Mouse (Mus musculus) neural tube, embryonic 12.5 days (tissue): Measurements from ENCODE around the gene Ccdc62. TPM values are rescaled to one million over a fixed set of nuclear protein-coding genes. Genes with fewer than 3 reads are reported as not detected.

ENCODE experiments used
- ATAC-seq: fragments of 200-750 bp; cut with Nextera tagmentation; 2 replicates; pipeline ENCODE4 v1.8.0; 2017; ENCODE audit warnings: low read depth, mild to moderate bottlenecking, moderate TSS enrichment, moderate library complexity; ENCODE audit not compliant: low FRiP score
- H3K27ac ChIP-seq: fragments of 300-500 bp; sonication (generic); 2 replicates; pipeline ENCODE4 v1.5.1; 2016
- H3K27me3 ChIP-seq: fragments of 300-500 bp; sonication (generic); replicated peaks from 2 replicates; pipeline ENCODE4 v1.6.1; 2016; ENCODE audit warnings: mild to moderate bottlenecking
- H3K36me3 ChIP-seq: fragments of 300-500 bp; sonication (generic); 2 replicates; pipeline ENCODE4 v1.6.1; 2016; ENCODE audit warnings: mild to moderate bottlenecking
- H3K4me1 ChIP-seq: fragments of 300-500 bp; sonication (generic); 2 replicates; pipeline ENCODE4 v1.6.1; 2016
- H3K4me2 ChIP-seq: fragments of 300-500 bp; sonication (generic); replicated peaks from 2 replicates; pipeline ENCODE4 v1.6.1; 2016; ENCODE audit warnings: mild to moderate bottlenecking
- H3K4me3 ChIP-seq: fragments of 300-500 bp; sonication (generic); 2 replicates; pipeline ENCODE4 v1.5.1; 2016
- H3K9ac ChIP-seq: fragments of 300-500 bp; sonication (generic); 2 replicates; pipeline ENCODE4 v1.6.1; 2016; ENCODE audit warnings: mild to moderate bottlenecking
- H3K9me3 ChIP-seq: fragments of 300-500 bp; sonication (generic); 2 replicates; pipeline ENCODE4 v1.6.1; 2016; ENCODE audit warnings: mild to moderate bottlenecking
- WGBS: fragments of 180-500 bp; shearing (Covaris S2); methylation state at CpG from one replicate; pipeline ENCODE4 v1.1.7; 2016; 5-methylcytosine and 5-hydroxymethylcytosine counted together
- polyA plus RNA-seq: library from polyadenylated mRNA; unstranded; fragments of >200 nt; fragmentation: Nextera tagmentation; extraction: Ambion mirVana; gene quantifications from 2 replicates; pipeline ENCODE4 v1.2.1, GENCODE M21; 2016

Gene Ccdc62
- polyA plus RNA-seq, 1 experiment from 2014 or later, result 7.9 TPM

- 2% methylated on average over 83 of the region's 106 CpGs for WGBS
- H3K27me3 ChIP-seq, result peaks cover 27% of the 10 kb centered on the region
Observed at GRCm38 (mm10) chr5:123973299-123974178, 43.1 kb downstream of the Ccdc62 start, which contains the start of gene Hip1r. TSS of gene Hip1r (plus strand) at chr5:123973628.

GRCm38 (mm10) chr5:123974179-123974485, 43.7 kb downstream of the Ccdc62 start:
- H3K36me3 ChIP-seq, result no peaks in the 10 kb centered on the region
- ATAC-seq, result no peak; the same call in 1 of the 2 replicates
- H3K9ac ChIP-seq, result peak overlapping the region; percentile 74
- no peak overlapping the region for H3K27ac ChIP-seq
- peaks cover 27% of the 10 kb centered on the region for H3K27me3 ChIP-seq
- WGBS, result 0% methylated on average over 14 of the region's 14 CpGs
- peak overlapping the region; percentile 82 for H3K4me3 ChIP-seq
- H3K4me1 ChIP-seq, result peaks cover 21% of the 10 kb centered on the region
- no peaks in the 10 kb centered on the region for H3K9me3 ChIP-seq
- H3K4me2 ChIP-seq, result peak overlapping the region; percentile 83

More at GRCm38 (mm10) chr5:123973299-123974178, 43.1 kb downstream of the Ccdc62 start, which contains the start of gene Hip1r:
- H3K4me1 ChIP-seq, result peaks cover 21% of the 10 kb centered on the region
- peak within 1 kb of the TSS; percentile 82 for H3K4me3 ChIP-seq
- H3K27ac ChIP-seq, result no peak within 1 kb of the TSS
- peak within 1 kb of the TSS; percentile 74 for H3K9ac ChIP-seq
- no peaks in the 10 kb centered on the region for H3K36me3 ChIP-seq
- peak within 1 kb of the TSS; percentile 83 for H3K4me2 ChIP-seq
- ATAC-seq, result peak; percentile 81
- no peaks in the 10 kb centered on the region for H3K9me3 ChIP-seq

- no peaks in the 10 kb centered on the region for H3K9me3 ChIP-seq
- peak overlapping the region; percentile 83 for H3K4me2 ChIP-seq
- WGBS, result 24% methylated on average over 11 of the region's 11 CpGs
- H3K9ac ChIP-seq, result no peak overlapping the region
- H3K27me3 ChIP-seq, result peaks cover 27% of the 10 kb centered on the region
- peak overlapping the region; percentile 82; the same call in 1 of the 2 replicates for H3K4me3 ChIP-seq
- H3K36me3 ChIP-seq, result no peaks in the 10 kb centered on the region
- peaks cover 21% of the 10 kb centered on the region for H3K4me1 ChIP-seq
- H3K27ac ChIP-seq, result no peak overlapping the region
- no peak for ATAC-seq
Observed at GRCm38 (mm10) chr5:123974616-123975111, 44.2 kb downstream of the Ccdc62 start.

GRCm38 (mm10) chr5:123975668-123976180, 45.2 kb downstream of the Ccdc62 start:
- Histone ChIP-seq H3K9me3 (no peaks in the 10 kb centered on the region), H3K9ac (no peak overlapping the region), H3K4me3 (no peak overlapping the region), H3K27me3 (peaks cover 27% of the 10 kb centered on the region), H3K36me3 (no peaks in the 10 kb centered on the region), H3K4me1 (peaks cover 21% of the 10 kb centered on the region), H3K27ac (no peak overlapping the region), H3K4me2 (no peak overlapping the region)
- no peak for ATAC-seq
- 72% methylated on average over 6 of the region's 6 CpGs for WGBS

GRCm38 (mm10) chr5:123977231-123977630, 46.8 kb downstream of the Ccdc62 start:
- H3K9me3 ChIP-seq, result no peaks in the 10 kb centered on the region
- H3K4me2 ChIP-seq, result no peak overlapping the region
- no peaks in the 10 kb centered on the region for H3K36me3 ChIP-seq
- WGBS, result 53% methylated on average over 3 of the region's 3 CpGs
- ATAC-seq, result no peak
- peaks cover 21% of the 10 kb centered on the region for H3K4me1 ChIP-seq
- H3K27me3 ChIP-seq, result peaks cover 27% of the 10 kb centered on the region
- no peak overlapping the region for H3K9ac ChIP-seq
- H3K4me3 ChIP-seq, result no peak overlapping the region
- no peak overlapping the region for H3K27ac ChIP-seq

- no peak overlapping the region for H3K27ac ChIP-seq
- 87% methylated on average over 5 of the region's 5 CpGs for WGBS
- peaks cover 21% of the 10 kb centered on the region for H3K4me1 ChIP-seq
- no peak overlapping the region for H3K9ac ChIP-seq
- no peaks in the 10 kb centered on the region for H3K9me3 ChIP-seq
- H3K36me3 ChIP-seq, result no peaks in the 10 kb centered on the region
- H3K4me2 ChIP-seq, result no peak overlapping the region
- no peak overlapping the region for H3K4me3 ChIP-seq
- ATAC-seq, result no peak
- peaks cover 31% of the 10 kb centered on the region for H3K27me3 ChIP-seq
Observed at GRCm38 (mm10) chr5:123978131-123978530, 47.7 kb downstream of the Ccdc62 start.

GRCm38 (mm10) chr5:123979221-123979979, 48.9 kb downstream of the Ccdc62 start:
- H3K36me3 ChIP-seq, result no peaks in the 10 kb centered on the region
- no peak overlapping the region for H3K4me2 ChIP-seq
- ATAC-seq, result no peak
- 71% methylated on average over 18 of the region's 18 CpGs for WGBS
- H3K4me3 ChIP-seq, result no peak overlapping the region
- peaks cover 12% of the 10 kb centered on the region for H3K4me1 ChIP-seq
- peaks cover 27% of the 10 kb centered on the region for H3K27me3 ChIP-seq
- no peak overlapping the region for H3K27ac ChIP-seq
- H3K9me3 ChIP-seq, result no peaks in the 10 kb centered on the region
- H3K9ac ChIP-seq, result no peak overlapping the region

GRCm38 (mm10) chr5:123979980-123980369, 49.5 kb downstream of the Ccdc62 start:
- no peak overlapping the region for H3K27ac ChIP-seq
- 65% methylated on average over 4 of the region's 4 CpGs for WGBS
- H3K36me3 ChIP-seq, result no peaks in the 10 kb centered on the region
- H3K4me2 ChIP-seq, result no peak overlapping the region
- H3K9me3 ChIP-seq, result no peaks in the 10 kb centered on the region
- H3K4me1 ChIP-seq, result peaks cover 8% of the 10 kb centered on the region
- no peak for ATAC-seq
- H3K9ac ChIP-seq, result no peak overlapping the region
- H3K27me3 ChIP-seq, result peaks cover 28% of the 10 kb centered on the region
- H3K4me3 ChIP-seq, result no peak overlapping the region

- Histone ChIP-seq H3K27ac (no peak overlapping the region), H3K4me3 (no peak overlapping the region), H3K9ac (no peak overlapping the region), H3K4me1 (peaks cover 8% of the 10 kb centered on the region), H3K4me2 (no peak overlapping the region), H3K27me3 (peaks cover 28% of the 10 kb centered on the region), H3K9me3 (no peaks in the 10 kb centered on the region), H3K36me3 (no peaks in the 10 kb centered on the region)
- 83% methylated on average over 9 of the region's 9 CpGs for WGBS
- ATAC-seq, result no peak
Observed at GRCm38 (mm10) chr5:123980521-123981249, 50.2 kb downstream of the Ccdc62 start.

GRCm38 (mm10) chr5:123981250-123981554, 50.7 kb downstream of the Ccdc62 start:
- H3K9ac ChIP-seq, result no peak overlapping the region
- no peak overlapping the region for H3K4me2 ChIP-seq
- H3K4me3 ChIP-seq, result no peak overlapping the region
- 75% methylated on average over 6 of the region's 6 CpGs for WGBS
- no peak for ATAC-seq
- peaks cover 5% of the 10 kb centered on the region for H3K4me1 ChIP-seq
- no peaks in the 10 kb centered on the region for H3K36me3 ChIP-seq
- H3K27me3 ChIP-seq, result peaks cover 28% of the 10 kb centered on the region
- H3K9me3 ChIP-seq, result no peaks in the 10 kb centered on the region
- no peak overlapping the region for H3K27ac ChIP-seq

- WGBS, result 81% methylated on average over 11 of the region's 11 CpGs
- Histone ChIP-seq H3K27ac (no peak overlapping the region), H3K36me3 (no peaks in the 10 kb centered on the region), H3K27me3 (peaks cover 39% of the 10 kb centered on the region), H3K4me1 (0 out of 2 replicates have a peak, but pooled peaks cover under 1% of the 10 kb centered on the region), H3K4me2 (no peak overlapping the region), H3K4me3 (no peak overlapping the region), H3K9me3 (no peaks in the 10 kb centered on the region), H3K9ac (no peak overlapping the region)
- ATAC-seq, result no peak
Observed at GRCm38 (mm10) chr5:123982838-123983237, 52.4 kb downstream of the Ccdc62 start.
